Mouse (Mus musculus) small intestine, adult 2 months (tissue): ENCODE measurements around the gene Dlx4.

Source experiments
- CTCF ChIP-seq: fragments of 200-500 bp; IDR thresholded peaks from 2 replicates; pipeline ENCODE4 v1.5.1; 2012; ENCODE audit warnings: low read depth, mild to moderate bottlenecking, control low read depth, inconsistent platforms, low read length, moderate library complexity, mixed read lengths; ENCODE audit not compliant: insufficient replicate concordance, insufficient read length; ENCODE audit errors: extremely low read depth
- POLR2A ChIP-seq: fragments of 200-500 bp; IDR thresholded peaks from 2 replicates; pipeline ENCODE4 v1.6.1; 2012; ENCODE audit warnings: low read depth, mild to moderate bottlenecking, control low read depth, inconsistent platforms, low read length, moderate library complexity

DNA sequence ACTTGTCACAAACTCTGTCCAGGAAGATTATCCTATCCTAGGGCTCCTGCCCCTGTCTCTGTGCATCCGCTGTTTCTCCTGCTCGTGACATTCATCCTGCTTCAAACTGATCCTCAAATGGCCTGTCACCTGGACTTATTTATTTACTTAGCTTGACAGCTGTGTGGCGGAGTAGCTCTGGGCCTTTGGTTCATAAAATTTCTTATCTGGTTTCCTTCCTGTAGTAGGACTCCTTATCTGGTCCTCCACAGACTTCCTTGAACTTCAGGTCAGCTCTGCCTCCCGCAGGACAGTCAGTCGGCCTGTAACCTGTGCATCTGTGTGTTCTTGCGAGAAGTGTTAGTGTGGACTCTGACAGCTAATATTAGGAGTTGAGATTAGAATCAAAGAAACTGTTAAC, 41.8 kb downstream of the Dlx4 start:
- TF ChIP-seq POLR2A (no peak), CTCF (no peak)
